Mouse (Mus musculus): ENCODE results near the gene Ldhc. TPM values are rescaled to one million over a fixed set of nuclear protein-coding genes. Genes with fewer than 3 reads are reported as not detected.

Ldhc gene
- polyA plus RNA-seq, 1 experiment from 2014 or later = not detected

GRCm38 (mm10) chr7:46918678-46919371 is 57.8 kb downstream of the Ldhc start:
- Histone ChIP-seq H3K9me3 (replicated peaks) (no peaks in the 10 kb centered on the region), H3K4me2 (peak overlapping the region; percentile 68), H3K27ac (ENCODE audit: poor library complexity, severe bottlenecking) (peak overlapping the region; percentile 87), H3K4me1 (replicated peaks) (peaks cover 28% of the 10 kb centered on the region), H3K4me3 (peak overlapping the region; percentile 59), H3K9ac (peak overlapping the region; percentile 78), H3K27me3 (replicated peaks) (no peaks in the 10 kb centered on the region), H3K36me3 (peaks cover 13% of the 10 kb centered on the region)
- WGBS = 9% methylated on average over 13 of the region's 13 CpGs
- no peak for ATAC-seq (ENCODE audit: insufficient number of reproducible peaks, low FRiP score)

GRCm38 (mm10) chr7:46919551-46920176 is 58.7 kb downstream of the Ldhc start, which contains the start of gene Tsg101:
Gene Tsg101, minus strand, starts transcription at chr7:46919969.
- peak; percentile 94 for ATAC-seq (ENCODE audit: insufficient number of reproducible peaks, low FRiP score)
- H3K36me3 ChIP-seq = peaks cover 13% of the 10 kb centered on the region
- H3K4me1 ChIP-seq (replicated peaks) = peaks cover 28% of the 10 kb centered on the region
- peak within 1 kb of the TSS; percentile 85 for H3K9ac ChIP-seq
- WGBS = under 1% methylated on average over 74 of the region's 75 CpGs
- H3K4me3 ChIP-seq = peak within 1 kb of the TSS; percentile 59
- no peaks in the 10 kb centered on the region for H3K9me3 ChIP-seq (replicated peaks)
- peak within 1 kb of the TSS; percentile 71 for H3K4me2 ChIP-seq
- H3K27me3 ChIP-seq (replicated peaks) = no peaks in the 10 kb centered on the region
- H3K27ac ChIP-seq (ENCODE audit: poor library complexity, severe bottlenecking) = peak within 1 kb of the TSS; percentile 87

GRCm38 (mm10) chr7:46922075-46922474 is 61.1 kb downstream of the Ldhc start:
- Histone ChIP-seq H3K9me3 (replicated peaks) (no peaks in the 10 kb centered on the region), H3K27ac (ENCODE audit: poor library complexity, severe bottlenecking) (no peak overlapping the region), H3K9ac (no peak overlapping the region), H3K4me1 (replicated peaks) (peaks cover 20% of the 10 kb centered on the region), H3K36me3 (peaks cover 10% of the 10 kb centered on the region), H3K27me3 (replicated peaks) (no peaks in the 10 kb centered on the region), H3K4me3 (no peak overlapping the region), H3K4me2 (no peak overlapping the region)
- no peak for ATAC-seq (ENCODE audit: insufficient number of reproducible peaks, low FRiP score)
- WGBS = 80% methylated on average over 4 of the region's 4 CpGs

Other genes with a start within 250 kb of the Ldhc start
- 9.8 and 11.3 TPM in 2 replicates for gene Sergef, start 221.4 kb upstream of the Ldhc start, polyA plus RNA-seq (2016; fragmentation: Nextera tagmentation; extraction: Ambion mirVana)
- gene Tph1, start 188.7 kb upstream of the Ldhc start, polyA plus RNA-seq (2016; fragmentation: Nextera tagmentation; extraction: Ambion mirVana) = not detected in 2 replicates
- 16.2 and 16.5 TPM in 2 replicates for gene Saal1, start 150.5 kb upstream of the Ldhc start, polyA plus RNA-seq (2016; fragmentation: Nextera tagmentation; extraction: Ambion mirVana)
- gene Saa3, start 145.5 kb upstream of the Ldhc start, polyA plus RNA-seq (2016; fragmentation: Nextera tagmentation; extraction: Ambion mirVana) = 0.20 TPM in 1 of 2 replicates, not detected in the other
- gene Saa4, start 128.6 kb upstream of the Ldhc start, polyA plus RNA-seq (2016; fragmentation: Nextera tagmentation; extraction: Ambion mirVana) = not detected in 2 replicates
- gene Saa1, start 118.2 kb upstream of the Ldhc start, polyA plus RNA-seq (2016; fragmentation: Nextera tagmentation; extraction: Ambion mirVana) = not detected in 2 replicates
- gene Saa2, start 109.4 kb upstream of the Ldhc start, polyA plus RNA-seq (2016; fragmentation: Nextera tagmentation; extraction: Ambion mirVana) = not detected in 2 replicates
- 16.4 and 17.4 TPM in 2 replicates for gene Hps5, start 65.1 kb upstream of the Ldhc start, polyA plus RNA-seq (2016; fragmentation: Nextera tagmentation; extraction: Ambion mirVana)
- gene Gtf2h1, start 65.1 kb upstream of the Ldhc start, polyA plus RNA-seq (2016; fragmentation: Nextera tagmentation; extraction: Ambion mirVana) = 32.5 and 33.1 TPM in 2 replicates
- 2,859 and 2,900 TPM in 2 replicates for gene Ldha, start 19.7 kb upstream of the Ldhc start, polyA plus RNA-seq (2016; fragmentation: Nextera tagmentation; extraction: Ambion mirVana)
- gene Tsg101, start 58.8 kb downstream of the Ldhc start, polyA plus RNA-seq (2016; fragmentation: Nextera tagmentation; extraction: Ambion mirVana) = 185 and 190 TPM in 2 replicates
- gene Uevld, start 97.3 kb downstream of the Ldhc start, polyA plus RNA-seq (2016; fragmentation: Nextera tagmentation; extraction: Ambion mirVana) = 10.0 TPM in 2 replicates
- not detected in 2 replicates for gene Gm9999, start 122.4 kb downstream of the Ldhc start, polyA plus RNA-seq (2016; fragmentation: Nextera tagmentation; extraction: Ambion mirVana)
- 19.4 and 19.8 TPM in 2 replicates for gene Spty2d1, start 147.2 kb downstream of the Ldhc start, polyA plus RNA-seq (2016; fragmentation: Nextera tagmentation; extraction: Ambion mirVana)
- gene Tmem86a, start 189.4 kb downstream of the Ldhc start, polyA plus RNA-seq (2016; fragmentation: Nextera tagmentation; extraction: Ambion mirVana) = 19.2 and 22.0 TPM in 2 replicates

All from heart, embryonic 12.5 days (tissue).